Mouse (Mus musculus) limb, embryonic 14.5 days (tissue): ENCODE measurements around the gene Olfr283. TPM values are rescaled to one million over a fixed set of nuclear protein-coding genes. Genes with fewer than 3 reads are reported as not detected.

Experiments
- ATAC-seq: fragments of 200-750 bp; cut with Nextera tagmentation; 2 replicates; pipeline ENCODE4 v1.8.0; 2017; ENCODE audit warnings: low read depth, moderate number of reproducible peaks, moderate TSS enrichment; ENCODE audit not compliant: low FRiP score
- DNase-seq: peaks from one replicate; pipeline ENCODE4 v3.0.0-alpha.2; 2015; ENCODE audit warnings: low spot score
- H3K27ac ChIP-seq: fragments of 300-500 bp; sonication (generic); replicated peaks from 2 replicates; pipeline ENCODE4 v1.5.1; 2014; ENCODE audit warnings: low read depth, mild to moderate bottlenecking, low read length, moderate library complexity, mixed read lengths
- H3K27me3 ChIP-seq: fragments of 300-500 bp; sonication (generic); 2 replicates; pipeline ENCODE4 v1.6.1; 2014; ENCODE audit warnings: low read length, mixed read lengths; ENCODE audit not compliant: control insufficient read depth, insufficient read depth
- H3K36me3 ChIP-seq: fragments of 300-500 bp; sonication (generic); 2 replicates; pipeline ENCODE4 v1.6.1; 2014; ENCODE audit warnings: mild to moderate bottlenecking, low read length, moderate library complexity, mixed read lengths; ENCODE audit not compliant: control insufficient read depth, insufficient read depth
- H3K4me1 ChIP-seq: fragments of 300-500 bp; sonication (generic); 2 replicates; pipeline ENCODE4 v1.6.1; 2014; ENCODE audit warnings: antibody characterized with exemption, low read length, mixed read lengths; ENCODE audit not compliant: control insufficient read depth, insufficient read depth
- H3K4me2 ChIP-seq: fragments of 300-500 bp; sonication (generic); replicated peaks from 2 replicates; pipeline ENCODE4 v1.6.1; 2014; ENCODE audit warnings: low read depth, mild to moderate bottlenecking, low read length, moderate library complexity; ENCODE audit not compliant: severe bottlenecking
- H3K4me3 ChIP-seq: fragments of 300-500 bp; sonication (generic); replicated peaks from 2 replicates; pipeline ENCODE4 v1.5.1; 2014; ENCODE audit warnings: low read length
- H3K9ac ChIP-seq: fragments of 300-500 bp; sonication (generic); 2 replicates; pipeline ENCODE4 v1.6.1; 2014; ENCODE audit warnings: mild to moderate bottlenecking, low read depth, low read length, moderate library complexity; ENCODE audit not compliant: severe bottlenecking
- H3K9me3 ChIP-seq: fragments of 300-500 bp; sonication (generic); 2 replicates; pipeline ENCODE4 v1.6.1; 2016; ENCODE audit warnings: low read length; ENCODE audit not compliant: control insufficient read depth
- POLR2A ChIP-seq: fragments of 200-500 bp; IDR thresholded peaks from 2 replicates; pipeline ENCODE4 v1.8.0; 2012; ENCODE audit warnings: inconsistent platforms, mild to moderate bottlenecking, moderate library complexity, borderline replicate concordance; ENCODE audit not compliant: insufficient read depth, insufficient read length; ENCODE audit errors: extremely low read depth
- WGBS: fragments of 180-500 bp; shearing (Covaris S2); extraction: QIAGEN DNeasy Blood & Tissue Kit; methylation state at CpG from one replicate; pipeline ENCODE4 v1.1.7; 2014; 5-methylcytosine and 5-hydroxymethylcytosine counted together
- polyA plus RNA-seq, 2 experiments: library from polyadenylated mRNA; depleted of rRNA in 1 of 2; stranded (reverse) in 1 of 2; unstranded in 1 of 2; fragments of >200 nt; fragmentation: Nextera tagmentation in 1 of 2; extraction: Ambion mirVana in 1 of 2; gene quantifications; 2 replicates each; pipeline versions ENCODE4 v1.2.1 to v1.2.3; 2012 to 2014

Olfr283 gene
- polyA plus RNA-seq, 2 experiments = not detected

DNA sequence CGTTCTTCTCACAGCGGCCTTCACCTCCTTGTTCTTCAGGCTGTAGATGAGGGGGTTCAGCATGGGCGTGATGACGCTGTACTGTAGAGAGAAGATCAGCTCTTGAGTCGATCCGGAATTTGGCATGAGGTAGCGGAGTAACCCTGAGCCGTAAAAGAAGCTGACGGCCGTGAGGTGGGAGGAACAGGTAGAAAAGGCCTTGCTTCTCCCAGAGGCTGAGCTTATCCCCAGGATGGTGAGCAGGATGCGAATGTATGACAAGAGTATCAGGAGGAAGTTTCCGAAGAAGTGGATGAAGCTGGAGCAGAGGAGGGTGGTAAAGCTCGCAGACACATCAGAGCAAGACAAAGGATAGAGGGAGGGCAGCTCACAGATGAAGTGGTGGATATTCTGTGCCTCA, 2.5 kb downstream of the Olfr283 start:
- no peaks in the 10 kb centered on the region for H3K36me3 ChIP-seq
- DNase-seq (no peak), ATAC-seq (no peak)
- no peak overlapping the region for H3K9ac ChIP-seq
- H3K4me2 ChIP-seq = no peak overlapping the region
- H3K27me3 ChIP-seq = no peaks in the 10 kb centered on the region
- 89% methylated on average over 13 of the region's 13 CpGs for WGBS
- H3K27ac ChIP-seq = no peak overlapping the region
- H3K4me3 ChIP-seq = no peak overlapping the region
- no peaks in the 10 kb centered on the region for H3K9me3 ChIP-seq
- H3K4me1 ChIP-seq = no peaks in the 10 kb centered on the region
- no peak for TF ChIP-seq POLR2A

GRCm38 (mm10) chr15:98340887-98341286, 39.9 kb downstream of the Olfr283 start, which contains the start of gene Olfr284:
Gene Olfr284 (minus strand): TSS chr15:98340987.
- no peak for TF ChIP-seq POLR2A
- Histone ChIP-seq H3K27ac (no peak within 1 kb of the TSS), H3K4me1 (no peaks in the 10 kb centered on the region), H3K36me3 (no peaks in the 10 kb centered on the region), H3K9ac (no peak within 1 kb of the TSS), H3K4me3 (no peak within 1 kb of the TSS), H3K27me3 (no peaks in the 10 kb centered on the region), H3K4me2 (no peak within 1 kb of the TSS), H3K9me3 (no peaks in the 10 kb centered on the region)
- no peak for DNase-seq
- WGBS = 82% methylated on average over 8 of the region's 8 CpGs
- ATAC-seq = no peak

Other genes starting within 250 kb of the Olfr283 start
- gene Asb8, start 215.3 kb downstream of the Olfr283 start, polyA plus RNA-seq (2012; rRNA removed) = 42.4 and 49.3 TPM in 2 replicates
- gene Asb8, start 215.3 kb downstream of the Olfr283 start, polyA plus RNA-seq (2014; fragmentation: Nextera tagmentation; extraction: Ambion mirVana) = 55.7 and 57.3 TPM in 2 replicates
- gene Ccdc184, start 213.8 kb downstream of the Olfr283 start, polyA plus RNA-seq (2012; rRNA removed) = 0.23 and 0.33 TPM in 2 replicates
- 0.10 and 0.37 TPM in 2 replicates for gene Ccdc184, start 213.8 kb downstream of the Olfr283 start, polyA plus RNA-seq (2014; fragmentation: Nextera tagmentation; extraction: Ambion mirVana)
- gene Olfr288, start 185.4 kb downstream of the Olfr283 start, polyA plus RNA-seq (2012; rRNA removed) = not detected in 2 replicates
- not detected in 2 replicates for gene Olfr288, start 185.4 kb downstream of the Olfr283 start, polyA plus RNA-seq (2014; fragmentation: Nextera tagmentation; extraction: Ambion mirVana)
- not detected in 2 replicates for gene Gm44579, start 160.0 kb downstream of the Olfr283 start, polyA plus RNA-seq (2012; rRNA removed)
- not detected in 2 replicates for gene Gm44579, start 160.0 kb downstream of the Olfr283 start, polyA plus RNA-seq (2014; fragmentation: Nextera tagmentation; extraction: Ambion mirVana)
- gene Olfr287, start 159.9 kb downstream of the Olfr283 start, polyA plus RNA-seq (2012; rRNA removed) = not detected in 2 replicates
- not detected in 2 replicates for gene Olfr287, start 159.9 kb downstream of the Olfr283 start, polyA plus RNA-seq (2014; fragmentation: Nextera tagmentation; extraction: Ambion mirVana)
- not detected in 2 replicates for gene Olfr286, start 146.5 kb downstream of the Olfr283 start, polyA plus RNA-seq (2012; rRNA removed)
- gene Olfr286, start 146.5 kb downstream of the Olfr283 start, polyA plus RNA-seq (2014; fragmentation: Nextera tagmentation; extraction: Ambion mirVana) = not detected in 2 replicates
- not detected in 2 replicates for gene H1fnt, start 123.7 kb downstream of the Olfr283 start, polyA plus RNA-seq (2012; rRNA removed)
- gene H1fnt, start 123.7 kb downstream of the Olfr283 start, polyA plus RNA-seq (2014; fragmentation: Nextera tagmentation; extraction: Ambion mirVana) = not detected in 2 replicates
- 1.3 and 1.5 TPM in 2 replicates for gene Zfp641, start 84.8 kb downstream of the Olfr283 start, polyA plus RNA-seq (2012; rRNA removed)
- 0.32 and 0.79 TPM in 2 replicates for gene Zfp641, start 84.8 kb downstream of the Olfr283 start, polyA plus RNA-seq (2014; fragmentation: Nextera tagmentation; extraction: Ambion mirVana)
- not detected in 2 replicates for gene Olfr285, start 63.6 kb downstream of the Olfr283 start, polyA plus RNA-seq (2012; rRNA removed)
- gene Olfr285, start 63.6 kb downstream of the Olfr283 start, polyA plus RNA-seq (2014; fragmentation: Nextera tagmentation; extraction: Ambion mirVana) = not detected in 2 replicates
- gene Olfr284, start 40.0 kb downstream of the Olfr283 start, polyA plus RNA-seq (2012; rRNA removed) = 0.10 TPM in 1 of 2 replicates, not detected in the other
- not detected in 2 replicates for gene Olfr284, start 40.0 kb downstream of the Olfr283 start, polyA plus RNA-seq (2014; fragmentation: Nextera tagmentation; extraction: Ambion mirVana)
- not detected in 2 replicates for gene Olfr282, start 50.3 kb upstream of the Olfr283 start, polyA plus RNA-seq (2012; rRNA removed)
- gene Olfr282, start 50.3 kb upstream of the Olfr283 start, polyA plus RNA-seq (2014; fragmentation: Nextera tagmentation; extraction: Ambion mirVana) = not detected in 2 replicates
- not detected in 2 replicates for gene Olfr281, start 71.6 kb upstream of the Olfr283 start, polyA plus RNA-seq (2012; rRNA removed)
- gene Olfr281, start 71.6 kb upstream of the Olfr283 start, polyA plus RNA-seq (2014; fragmentation: Nextera tagmentation; extraction: Ambion mirVana) = not detected in 2 replicates
- gene OR5BS1P, start 89.0 kb upstream of the Olfr283 start, polyA plus RNA-seq (2012; rRNA removed) = not detected in 2 replicates
- not detected in 2 replicates for gene OR5BS1P, start 89.0 kb upstream of the Olfr283 start, polyA plus RNA-seq (2014; fragmentation: Nextera tagmentation; extraction: Ambion mirVana)
- 0.14 and 0.32 TPM in 2 replicates for gene Lalba, start 101.8 kb upstream of the Olfr283 start, polyA plus RNA-seq (2012; rRNA removed)
- not detected in 2 replicates for gene Lalba, start 101.8 kb upstream of the Olfr283 start, polyA plus RNA-seq (2014; fragmentation: Nextera tagmentation; extraction: Ambion mirVana)
- not detected in 2 replicates for gene Olfr279, start 111.5 kb upstream of the Olfr283 start, polyA plus RNA-seq (2012; rRNA removed)
- gene Olfr279, start 111.5 kb upstream of the Olfr283 start, polyA plus RNA-seq (2014; fragmentation: Nextera tagmentation; extraction: Ambion mirVana) = not detected in 2 replicates
- 99.8 and 105 TPM in 2 replicates for gene Kansl2, start 153.3 kb upstream of the Olfr283 start, polyA plus RNA-seq (2012; rRNA removed)
- 104 and 108 TPM in 2 replicates for gene Kansl2, start 153.3 kb upstream of the Olfr283 start, polyA plus RNA-seq (2014; fragmentation: Nextera tagmentation; extraction: Ambion mirVana)
- gene Ccnt1, start 190.0 kb upstream of the Olfr283 start, polyA plus RNA-seq (2012; rRNA removed) = 19.4 and 21.6 TPM in 2 replicates
- 45.3 and 53.4 TPM in 2 replicates for gene Ccnt1, start 190.0 kb upstream of the Olfr283 start, polyA plus RNA-seq (2014; fragmentation: Nextera tagmentation; extraction: Ambion mirVana)
- not detected in 2 replicates for gene 4930415O20Rik, start 190.1 kb upstream of the Olfr283 start, polyA plus RNA-seq (2012; rRNA removed)
- gene 4930415O20Rik, start 190.1 kb upstream of the Olfr283 start, polyA plus RNA-seq (2014; fragmentation: Nextera tagmentation; extraction: Ambion mirVana) = 0.37 TPM in 1 of 2 replicates, not detected in the other
- gene Adcy6, start 229.1 kb upstream of the Olfr283 start, polyA plus RNA-seq (2012; rRNA removed) = 74.0 and 82.0 TPM in 2 replicates
- gene Adcy6, start 229.1 kb upstream of the Olfr283 start, polyA plus RNA-seq (2014; fragmentation: Nextera tagmentation; extraction: Ambion mirVana) = 14.3 and 16.2 TPM in 2 replicates
- gene Cacnb3, start 249.9 kb upstream of the Olfr283 start, polyA plus RNA-seq (2012; rRNA removed) = 75.2 and 105 TPM in 2 replicates
- 33.9 and 40.8 TPM in 2 replicates for gene Cacnb3, start 249.9 kb upstream of the Olfr283 start, polyA plus RNA-seq (2014; fragmentation: Nextera tagmentation; extraction: Ambion mirVana)